Mouse (Mus musculus): ENCODE results near the gene Vegfd. TPM values are rescaled to one million over a fixed set of nuclear protein-coding genes. Genes with fewer than 3 reads are reported as not detected.

Vegfd gene
- total RNA-seq (2014; rRNA removed) (0.29 and 1.0 TPM in 2 replicates), polyA plus RNA-seq (2015; fragmentation: Nextera tagmentation; extraction: Ambion mirVana) (0.54 and 1.0 TPM in 2 replicates)

- no peak within 1 kb of the TSS for H3K4me2 ChIP-seq (ENCODE audit: low read depth)
- WGBS: 29% methylated on average over 3 of the region's 3 CpGs
- H3K4me3 ChIP-seq (ENCODE audit: low read depth, low read length): no peak within 1 kb of the TSS
- DNase-seq (peak; percentile 64), ATAC-seq (peak; percentile 62)
- H3K27ac ChIP-seq (ENCODE audit: low read depth, low read length): no peak within 1 kb of the TSS
- H3K9me3 ChIP-seq (ENCODE audit: low read length): no peaks in the 10 kb centered on the region
- H3K9ac ChIP-seq: no peak within 1 kb of the TSS
- no peaks in the 10 kb centered on the region for H3K36me3 ChIP-seq (ENCODE audit: insufficient read depth)
- TF ChIP-seq CTCF (IDR thresholded peaks at IDR 0.05; ENCODE audit: low read depth): no peak
- no peaks in the 10 kb centered on the region for H3K4me1 ChIP-seq (ENCODE audit: insufficient read depth)
- no peaks in the 10 kb centered on the region for H3K27me3 ChIP-seq (ENCODE audit: insufficient read depth, low read length)
These were observed at the start of gene Vegfd for GRCm38 (mm10) chrX:164373081-164373480. TSS of gene Vegfd (plus strand) at chrX:164373378.

DNA sequence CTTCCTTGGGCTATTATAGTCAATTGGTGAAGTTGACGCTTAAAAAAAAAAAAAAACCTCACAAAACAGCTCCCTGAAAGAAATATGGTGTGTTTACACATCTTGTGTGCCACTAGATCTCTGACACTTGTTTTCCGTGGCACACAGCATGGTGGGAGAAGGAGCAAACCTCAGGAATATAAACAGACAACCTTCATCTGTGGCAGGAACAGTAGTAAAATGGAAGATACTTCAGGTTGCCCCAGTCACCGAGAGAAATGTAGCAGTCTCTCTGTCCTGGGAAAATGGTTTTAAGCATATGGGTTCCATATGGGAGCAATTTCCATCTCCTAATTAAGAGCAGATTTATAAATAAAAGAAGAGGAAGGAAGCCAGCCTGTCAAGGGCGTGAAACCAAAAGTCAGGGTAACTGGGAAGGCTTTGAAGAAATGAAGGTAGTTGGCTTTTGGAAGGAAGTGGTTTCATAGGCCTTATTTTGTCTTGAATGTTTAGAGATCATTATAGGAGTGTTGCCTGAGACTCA lies 49.7 kb upstream of the Vegfd start:
- ATAC-seq (no peak; the same call in 1 of the 2 replicates), DNase-seq (no peak)
- Histone ChIP-seq H3K9ac (no peak overlapping the region), H3K4me3 (ENCODE audit: low read depth, low read length) (no peak overlapping the region), H3K36me3 (ENCODE audit: insufficient read depth) (no peaks in the 10 kb centered on the region), H3K4me2 (ENCODE audit: low read depth) (no peak overlapping the region), H3K9me3 (ENCODE audit: low read length) (no peaks in the 10 kb centered on the region), H3K4me1 (ENCODE audit: insufficient read depth) (no peaks in the 10 kb centered on the region), H3K27me3 (ENCODE audit: insufficient read depth, low read length) (no peaks in the 10 kb centered on the region), H3K27ac (ENCODE audit: low read depth, low read length) (no peak overlapping the region)
- TF ChIP-seq CTCF (IDR thresholded peaks at IDR 0.05; ENCODE audit: low read depth): no peak
- 63% methylated on average over 4 of the region's 4 CpGs for WGBS

- TF ChIP-seq CTCF (IDR thresholded peaks at IDR 0.05; ENCODE audit: low read depth): no peak
- DNase-seq (no peak), ATAC-seq (no peak)
- Histone ChIP-seq H3K9me3 (ENCODE audit: low read length) (no peaks in the 10 kb centered on the region), H3K27ac (ENCODE audit: low read depth, low read length) (no peak overlapping the region), H3K9ac (no peak overlapping the region), H3K36me3 (ENCODE audit: insufficient read depth) (no peaks in the 10 kb centered on the region), H3K4me3 (ENCODE audit: low read depth, low read length) (no peak overlapping the region), H3K4me1 (ENCODE audit: insufficient read depth) (no peaks in the 10 kb centered on the region), H3K27me3 (ENCODE audit: insufficient read depth, low read length) (no peaks in the 10 kb centered on the region), H3K4me2 (ENCODE audit: low read depth) (no peak overlapping the region)
- WGBS: 87% methylated on average over 2 of the region's 2 CpGs
These were observed 42.8 kb upstream of the Vegfd start for GRCm38 (mm10) chrX:164330351-164330750.

GRCm38 (mm10) chrX:164330766-164331165 lies 42.4 kb upstream of the Vegfd start:
- no peak for DNase-seq
- H3K36me3 ChIP-seq (ENCODE audit: insufficient read depth): no peaks in the 10 kb centered on the region
- ATAC-seq: no peak

GRCm38 (mm10) chrX:164338591-164338990 lies 34.6 kb upstream of the Vegfd start:
- DNase-seq (no peak), ATAC-seq (no peak)
- Histone ChIP-seq H3K4me2 (ENCODE audit: low read depth) (no peak overlapping the region), H3K9me3 (ENCODE audit: low read length) (no peaks in the 10 kb centered on the region), H3K4me1 (ENCODE audit: insufficient read depth) (no peaks in the 10 kb centered on the region), H3K4me3 (ENCODE audit: low read depth, low read length) (no peak overlapping the region), H3K36me3 (ENCODE audit: insufficient read depth) (no peaks in the 10 kb centered on the region), H3K27me3 (ENCODE audit: insufficient read depth, low read length) (no peaks in the 10 kb centered on the region), H3K9ac (no peak overlapping the region), H3K27ac (ENCODE audit: low read depth, low read length) (no peak overlapping the region)
- TF ChIP-seq CTCF (IDR thresholded peaks at IDR 0.05; ENCODE audit: low read depth): no peak
- WGBS: 90% methylated on average over 4 of the region's 4 CpGs

More at GRCm38 (mm10) chrX:164330766-164331165, 42.4 kb upstream of the Vegfd start:
- H3K4me2 ChIP-seq (ENCODE audit: low read depth): no peak overlapping the region
- 78% methylated on average over 3 of the region's 3 CpGs for WGBS
- no peak for TF ChIP-seq CTCF (IDR thresholded peaks at IDR 0.05; ENCODE audit: low read depth)
- H3K4me3 ChIP-seq (ENCODE audit: low read depth, low read length): no peak overlapping the region
- H3K9me3 ChIP-seq (ENCODE audit: low read length): no peaks in the 10 kb centered on the region
- no peak overlapping the region for H3K27ac ChIP-seq (ENCODE audit: low read depth, low read length)
- no peaks in the 10 kb centered on the region for H3K27me3 ChIP-seq (ENCODE audit: insufficient read depth, low read length)
- H3K9ac ChIP-seq: no peak overlapping the region
- no peaks in the 10 kb centered on the region for H3K4me1 ChIP-seq (ENCODE audit: insufficient read depth)

- H3K27me3 ChIP-seq (ENCODE audit: insufficient read depth, low read length): no peaks in the 10 kb centered on the region
- no peak overlapping the region for H3K4me3 ChIP-seq (ENCODE audit: low read depth, low read length)
- no peak overlapping the region for H3K9ac ChIP-seq
- ATAC-seq: no peak
- no peak for TF ChIP-seq CTCF (IDR thresholded peaks at IDR 0.05; ENCODE audit: low read depth)
- WGBS: 94% methylated on average over 4 of the region's 4 CpGs
- DNase-seq: no peak
- H3K4me2 ChIP-seq (ENCODE audit: low read depth): no peak overlapping the region
- no peaks in the 10 kb centered on the region for H3K36me3 ChIP-seq (ENCODE audit: insufficient read depth)
- no peaks in the 10 kb centered on the region for H3K4me1 ChIP-seq (ENCODE audit: insufficient read depth)
- H3K9me3 ChIP-seq (ENCODE audit: low read length): no peaks in the 10 kb centered on the region
- H3K27ac ChIP-seq (ENCODE audit: low read depth, low read length): no peak overlapping the region
These were observed 27.7 kb upstream of the Vegfd start for GRCm38 (mm10) chrX:164345359-164345938.

- 81% methylated on average over 3 of the region's 3 CpGs for WGBS
- no peak for ATAC-seq
- no peak for DNase-seq
These were observed 24.2 kb upstream of the Vegfd start for GRCm38 (mm10) chrX:164348937-164349336.

More at GRCm38 (mm10) chrX:164348937-164349336, 24.2 kb upstream of the Vegfd start:
- Histone ChIP-seq H3K4me1 (ENCODE audit: insufficient read depth) (no peaks in the 10 kb centered on the region), H3K27me3 (ENCODE audit: insufficient read depth, low read length) (no peaks in the 10 kb centered on the region), H3K9ac (no peak overlapping the region), H3K9me3 (ENCODE audit: low read length) (no peaks in the 10 kb centered on the region), H3K4me3 (ENCODE audit: low read depth, low read length) (no peak overlapping the region), H3K36me3 (ENCODE audit: insufficient read depth) (no peaks in the 10 kb centered on the region), H3K27ac (ENCODE audit: low read depth, low read length) (no peak overlapping the region), H3K4me2 (ENCODE audit: low read depth) (no peak overlapping the region)
- no peak for TF ChIP-seq CTCF (IDR thresholded peaks at IDR 0.05; ENCODE audit: low read depth)
